Mouse (Mus musculus): Measurements from ENCODE around the gene Gm21170.
"Not testable (repeated sequence)": the region's sequence is repeated elsewhere in the genome, so short reads cannot be mapped to it uniquely, and the experiment has no call there.

The Gm21170 gene

GRCm38 (mm10) chrY:47690998-47691397 lies at the start of gene Gm21170:
Gene Gm21170, minus strand, starts transcription at chrY:47691098.
- not testable (repeated sequence) for DNase-seq (ENCODE audit: low spot score)

Data from adipocyte (in vitro differentiated cells).